Mouse (Mus musculus) cerebellum, adult 2 months (tissue): ENCODE measurements around the gene Qdpr. TPM values are rescaled to one million over a fixed set of nuclear protein-coding genes. Genes with fewer than 3 reads are reported as not detected.

Source experiments
- DNase-seq, 2 experiments: peaks; one replicate each; pipeline ENCODE4 v3.0.0; 2021
- H3K27ac ChIP-seq: fragments of 200-500 bp; 2 replicates; pipeline ENCODE4 v1.5.1; 2012; ENCODE audit warnings: low read length, control low read depth, inconsistent platforms; ENCODE audit not compliant: insufficient read depth
- H3K27me3 ChIP-seq: fragments of 200-500 bp; 2 replicates; pipeline ENCODE4 v1.6.1; 2012; ENCODE audit warnings: inconsistent platforms, mild to moderate bottlenecking, low read length, moderate library complexity; ENCODE audit not compliant: control insufficient read depth, insufficient read depth
- H3K4me1 ChIP-seq: fragments of 200-500 bp; 2 replicates; pipeline ENCODE4 v1.6.1; 2011; ENCODE audit warnings: low read length; ENCODE audit not compliant: control insufficient read depth, insufficient read depth
- H3K4me3 ChIP-seq: fragments of 200-500 bp; replicated peaks from 2 replicates; pipeline ENCODE3; 2011; ENCODE audit warnings: mild to moderate bottlenecking, low read depth, low read length, control low read depth; ENCODE audit not compliant: insufficient read depth
- CTCF ChIP-seq: fragments of 200-500 bp; IDR thresholded peaks from 2 replicates; pipeline ENCODE4 v1.5.1; 2011; ENCODE audit warnings: low read depth, mild to moderate bottlenecking, control low read depth, low read length, moderate library complexity, borderline replicate concordance; ENCODE audit not compliant: insufficient read depth
- POLR2A ChIP-seq: fragments of 200-500 bp; IDR thresholded peaks from 2 replicates; pipeline ENCODE4 v1.6.1; 2011; ENCODE audit warnings: low read length, control low read depth, borderline replicate concordance; ENCODE audit not compliant: insufficient read depth
- WGBS: fragments of 180-500 bp; shearing (Covaris S2); methylation state at CpG from one replicate; pipeline ENCODE4 v1.1.7; 2018; 5-methylcytosine and 5-hydroxymethylcytosine counted together
- polyA plus RNA-seq: library from polyadenylated mRNA; depleted of rRNA; stranded (reverse); fragments of >200 nt; gene quantifications from 2 replicates; pipeline ENCODE4 v1.2.3, GENCODE M21; 2012

Qdpr gene
- polyA plus RNA-seq, 1 experiment = 593 TPM

GRCm38 (mm10) chr5:45493191-45494092, 43.4 kb upstream of the Qdpr start, which contains the start of gene Lap3:
Gene Lap3 (plus strand): TSS chr5:45493374.
- under 1% methylated on average over 78 of the region's 78 CpGs for WGBS
- H3K27ac ChIP-seq = peak within 1 kb of the TSS; percentile 4; the same call in 1 of the 2 replicates
- no peaks in the 10 kb centered on the region for H3K4me1 ChIP-seq
- H3K27me3 ChIP-seq = no peaks in the 10 kb centered on the region
- peak; percentile 97 for DNase-seq
- TF ChIP-seq CTCF (peak; percentile 16; the same call in 1 of the 2 replicates), POLR2A (peak; percentile 50; the same call in 1 of the 2 replicates)
- peak within 1 kb of the TSS; percentile 55 for H3K4me3 ChIP-seq

GRCm38 (mm10) chr5:45491776-45492175, 41.7 kb upstream of the Qdpr start:
- no peak overlapping the region for H3K4me3 ChIP-seq
- WGBS = 71% methylated on average over 4 of the region's 4 CpGs
- no peak overlapping the region for H3K27ac ChIP-seq
- H3K4me1 ChIP-seq = no peaks in the 10 kb centered on the region
- no peak for TF ChIP-seq POLR2A
- no peak for TF ChIP-seq CTCF
- no peak for DNase-seq
- no peaks in the 10 kb centered on the region for H3K27me3 ChIP-seq

- no peak for DNase-seq
- Histone ChIP-seq H3K27ac (no peak overlapping the region), H3K4me1 (no peaks in the 10 kb centered on the region), H3K4me3 (no peak overlapping the region), H3K27me3 (no peaks in the 10 kb centered on the region)
- TF ChIP-seq POLR2A = no peak
- no peak for TF ChIP-seq CTCF
- 84% methylated on average over 1 of the region's 1 CpGs for WGBS
Measured at GRCm38 (mm10) chr5:45483654-45484053, 33.6 kb upstream of the Qdpr start.

- Histone ChIP-seq H3K4me3 (no peak overlapping the region), H3K27ac (no peak overlapping the region), H3K27me3 (no peaks in the 10 kb centered on the region), H3K4me1 (no peaks in the 10 kb centered on the region)
- TF ChIP-seq POLR2A = no peak
- TF ChIP-seq CTCF = no peak
- no peak for DNase-seq
- WGBS = 87% methylated on average over 3 of the region's 3 CpGs
Measured at GRCm38 (mm10) chr5:45482607-45483006, 32.6 kb upstream of the Qdpr start.

GRCm38 (mm10) chr5:45481125-45481524, 31.1 kb upstream of the Qdpr start:
- 91% methylated on average over 2 of the region's 2 CpGs for WGBS
- H3K4me1 ChIP-seq = no peaks in the 10 kb centered on the region
- no peak overlapping the region for H3K4me3 ChIP-seq
- no peaks in the 10 kb centered on the region for H3K27me3 ChIP-seq
- DNase-seq = no peak
- H3K27ac ChIP-seq = no peak overlapping the region
- no peak for TF ChIP-seq POLR2A
- no peak for TF ChIP-seq CTCF

- no peak overlapping the region for H3K4me3 ChIP-seq
- WGBS = 91% methylated on average over 1 of the region's 1 CpGs
- TF ChIP-seq POLR2A (no peak), CTCF (no peak)
- no peak overlapping the region for H3K27ac ChIP-seq
- H3K27me3 ChIP-seq = no peaks in the 10 kb centered on the region
- DNase-seq = no peak
- H3K4me1 ChIP-seq = no peaks in the 10 kb centered on the region
Measured at GRCm38 (mm10) chr5:45480066-45480465, 30.0 kb upstream of the Qdpr start.

GRCm38 (mm10) chr5:45477601-45478000, 27.6 kb upstream of the Qdpr start:
- DNase-seq = no peak
- Histone ChIP-seq H3K4me1 (no peaks in the 10 kb centered on the region), H3K27ac (no peak overlapping the region), H3K27me3 (no peaks in the 10 kb centered on the region), H3K4me3 (no peak overlapping the region)
- TF ChIP-seq POLR2A = no peak
- TF ChIP-seq CTCF = no peak
- WGBS = 44% methylated on average over 7 of the region's 7 CpGs

GRCm38 (mm10) chr5:45476288-45476687, 26.3 kb upstream of the Qdpr start:
- H3K4me3 ChIP-seq = no peak overlapping the region
- WGBS = 2% methylated on average over 6 of the region's 6 CpGs
- H3K27me3 ChIP-seq = no peaks in the 10 kb centered on the region
- TF ChIP-seq CTCF = no peak
- TF ChIP-seq POLR2A = no peak
- no peaks in the 10 kb centered on the region for H3K4me1 ChIP-seq
- no peak for DNase-seq
- no peak overlapping the region for H3K27ac ChIP-seq
